Mouse (Mus musculus) cerebellum, adult 2 months (tissue): Measurements from ENCODE around the gene Jup. TPM values are rescaled to one million over a fixed set of nuclear protein-coding genes. Genes with fewer than 3 reads are reported as not detected.

ENCODE experiments used
- DNase-seq, 2 experiments: peaks; one replicate each; pipeline ENCODE4 v3.0.0; 2021
- H3K27ac ChIP-seq: fragments of 200-500 bp; 2 replicates; pipeline ENCODE4 v1.5.1; 2012; ENCODE audit warnings: low read length, control low read depth, inconsistent platforms; ENCODE audit not compliant: insufficient read depth
- H3K27me3 ChIP-seq: fragments of 200-500 bp; 2 replicates; pipeline ENCODE4 v1.6.1; 2012; ENCODE audit warnings: inconsistent platforms, mild to moderate bottlenecking, low read length, moderate library complexity; ENCODE audit not compliant: control insufficient read depth, insufficient read depth
- H3K4me1 ChIP-seq: fragments of 200-500 bp; 2 replicates; pipeline ENCODE4 v1.6.1; 2011; ENCODE audit warnings: low read length; ENCODE audit not compliant: control insufficient read depth, insufficient read depth
- H3K4me3 ChIP-seq: fragments of 200-500 bp; replicated peaks from 2 replicates; pipeline ENCODE3; 2011; ENCODE audit warnings: mild to moderate bottlenecking, low read depth, low read length, control low read depth; ENCODE audit not compliant: insufficient read depth
- CTCF ChIP-seq: fragments of 200-500 bp; IDR thresholded peaks from 2 replicates; pipeline ENCODE4 v1.5.1; 2011; ENCODE audit warnings: low read depth, mild to moderate bottlenecking, control low read depth, low read length, moderate library complexity, borderline replicate concordance; ENCODE audit not compliant: insufficient read depth
- POLR2A ChIP-seq: fragments of 200-500 bp; IDR thresholded peaks from 2 replicates; pipeline ENCODE4 v1.6.1; 2011; ENCODE audit warnings: low read length, control low read depth, borderline replicate concordance; ENCODE audit not compliant: insufficient read depth
- WGBS: fragments of 180-500 bp; shearing (Covaris S2); methylation state at CpG from one replicate; pipeline ENCODE4 v1.1.7; 2018; 5-methylcytosine and 5-hydroxymethylcytosine counted together
- polyA plus RNA-seq: library from polyadenylated mRNA; depleted of rRNA; stranded (reverse); fragments of >200 nt; gene quantifications from 2 replicates; pipeline ENCODE4 v1.2.3, GENCODE M21; 2012

Gene Jup
- polyA plus RNA-seq, 1 experiment, result 127 TPM

DNA sequence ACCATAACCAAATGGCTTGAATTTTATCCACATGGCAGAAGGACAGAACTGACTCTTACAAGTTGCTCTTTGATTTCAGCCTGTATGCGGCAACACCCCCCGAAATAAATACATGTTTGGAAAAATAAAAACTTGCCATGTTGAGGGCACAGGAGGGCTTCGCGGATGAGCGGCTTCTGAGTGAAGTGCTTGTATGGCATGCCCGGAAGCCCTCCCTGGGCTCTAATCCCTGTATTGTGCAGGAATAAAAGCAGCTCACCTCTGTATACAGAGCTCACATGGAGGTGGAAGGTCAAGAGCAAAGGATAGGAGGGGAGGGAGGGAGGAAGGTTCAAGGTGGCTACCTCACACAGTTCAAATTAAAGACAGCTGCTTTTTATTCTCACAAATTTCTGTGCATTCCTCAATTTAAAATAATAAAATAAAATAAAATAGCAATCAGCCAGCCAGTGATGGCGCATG, 5.6 kb downstream of the Jup start:
- Histone ChIP-seq H3K4me3 (no peak overlapping the region), H3K4me1 (peaks cover 62% of the 10 kb centered on the region), H3K27ac (no peak overlapping the region), H3K27me3 (no peaks in the 10 kb centered on the region)
- TF ChIP-seq POLR2A, result no peak
- WGBS, result 81% methylated on average over 7 of the region's 7 CpGs
- no peak for DNase-seq

DNA sequence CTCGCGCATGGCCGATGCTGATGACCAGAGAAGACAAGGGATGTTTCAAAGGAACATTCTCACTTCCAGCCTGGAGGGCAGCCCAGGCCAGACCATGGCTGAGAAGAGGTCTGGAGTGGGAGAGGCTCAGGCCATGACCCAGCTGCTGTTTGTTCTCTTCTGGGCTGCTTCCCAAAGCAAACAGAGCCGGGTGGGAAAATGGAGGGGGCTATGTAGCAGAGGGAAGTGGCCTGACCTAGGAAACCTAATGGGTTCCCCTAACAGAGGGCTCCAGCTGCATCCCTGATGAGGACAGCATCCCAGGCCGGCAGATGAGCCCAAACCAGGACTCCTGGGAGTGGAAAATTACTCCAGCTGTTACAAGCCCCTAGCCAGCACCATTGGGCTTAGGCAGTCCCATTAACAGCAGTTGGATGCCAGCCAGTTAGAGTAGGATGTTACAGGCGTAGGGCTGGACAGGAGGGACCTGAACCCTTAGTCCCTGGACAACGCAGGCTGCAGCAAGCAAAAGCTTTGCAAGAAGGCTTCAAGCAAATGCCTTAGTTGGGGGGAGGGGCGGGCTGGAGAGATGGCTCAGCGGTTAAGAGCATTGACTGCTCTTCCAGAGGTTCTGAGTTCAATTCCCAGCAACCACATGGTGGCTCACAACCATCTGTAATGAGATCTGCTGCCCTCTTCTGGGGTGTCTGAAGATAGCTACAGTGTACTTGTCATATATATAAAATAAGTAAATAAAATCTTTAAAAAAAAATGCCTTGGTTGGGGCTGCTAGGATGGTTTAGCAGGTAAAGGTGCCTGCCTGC, 6.3 kb downstream of the Jup start:
- Histone ChIP-seq H3K27me3 (no peaks in the 10 kb centered on the region), H3K4me1 (peaks cover 68% of the 10 kb centered on the region), H3K27ac (peak overlapping the region; percentile 45), H3K4me3 (no peak overlapping the region)
- TF ChIP-seq POLR2A, result no peak
- TF ChIP-seq CTCF, result no peak
- peak in 1 of 2 experiments; percentile 48 for DNase-seq
- 48% methylated on average over 9 of the region's 9 CpGs for WGBS

DNA sequence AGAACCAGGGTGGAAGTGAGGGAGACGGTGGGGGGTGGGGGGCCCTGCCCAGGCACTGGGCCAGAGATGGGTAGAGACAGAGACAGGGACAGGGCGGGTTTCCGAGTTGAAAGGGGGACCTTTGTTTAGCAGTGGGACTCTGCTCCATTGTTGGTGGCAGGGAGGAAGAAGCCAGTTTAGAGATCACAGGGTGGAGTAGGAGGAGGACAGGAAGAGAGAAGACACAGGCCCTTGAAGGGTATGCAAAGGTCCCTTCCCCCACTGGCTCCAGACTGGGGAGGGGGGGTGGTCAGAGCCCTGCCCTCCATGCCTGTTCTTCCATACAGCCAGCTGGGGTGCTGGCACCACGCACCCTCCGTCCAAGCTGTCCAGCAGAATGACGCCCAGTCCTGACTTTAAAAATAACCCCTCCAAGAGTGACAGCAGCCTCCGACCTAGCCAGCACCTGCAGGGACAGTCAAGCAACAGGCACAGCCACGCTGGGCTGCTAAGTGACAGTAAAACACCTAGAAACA, 7.6 kb downstream of the Jup start:
- TF ChIP-seq POLR2A (no peak), CTCF (no peak)
- Histone ChIP-seq H3K27me3 (no peaks in the 10 kb centered on the region), H3K4me3 (no peak overlapping the region), H3K27ac (peak overlapping the region; percentile 74), H3K4me1 (peaks cover 71% of the 10 kb centered on the region)
- peak; percentile 88 to 94 for DNase-seq
- 2% methylated on average over 8 of the region's 8 CpGs for WGBS

DNA sequence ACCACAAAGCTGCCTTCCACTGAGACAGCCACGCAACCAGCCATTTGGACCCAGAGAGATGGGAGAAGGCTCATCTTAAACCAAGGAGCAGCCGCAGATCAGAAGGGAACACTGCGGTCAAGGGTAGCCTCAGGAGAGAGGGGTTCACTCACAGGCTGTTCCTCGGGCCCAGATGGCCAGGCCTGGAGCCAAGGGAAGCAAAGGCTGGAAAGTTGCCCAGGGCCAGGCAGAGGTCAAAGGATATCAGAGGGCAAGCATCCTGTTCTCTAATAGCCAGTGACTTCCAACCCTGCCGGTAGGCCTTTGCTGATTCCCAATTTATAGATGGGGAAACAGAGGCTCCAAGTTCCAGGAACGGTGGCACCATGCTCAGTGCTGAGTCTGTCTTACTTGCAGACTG, 9.0 kb downstream of the Jup start:
- no peak for TF ChIP-seq CTCF
- no peak for TF ChIP-seq POLR2A
- 25% methylated on average over 6 of the region's 6 CpGs for WGBS
- Histone ChIP-seq H3K4me3 (no peak overlapping the region), H3K27me3 (no peaks in the 10 kb centered on the region), H3K27ac (peak overlapping the region; percentile 49; the same call in 1 of the 2 replicates), H3K4me1 (peaks cover 63% of the 10 kb centered on the region)
- DNase-seq, result peak; percentile 66 to 67

- Histone ChIP-seq H3K4me3 (peak overlapping the region; percentile 5), H3K27ac (peak overlapping the region; percentile 38; the same call in 1 of the 2 replicates), H3K4me1 (peaks cover 58% of the 10 kb centered on the region), H3K27me3 (no peaks in the 10 kb centered on the region)
- WGBS, result 54% methylated on average over 14 of the region's 14 CpGs
- no peak for DNase-seq
- TF ChIP-seq POLR2A, result no peak
- no peak for TF ChIP-seq CTCF
These were observed 9.8 kb downstream of the Jup start for GRCm38 (mm10) chr11:100387589-100388375.

DNA sequence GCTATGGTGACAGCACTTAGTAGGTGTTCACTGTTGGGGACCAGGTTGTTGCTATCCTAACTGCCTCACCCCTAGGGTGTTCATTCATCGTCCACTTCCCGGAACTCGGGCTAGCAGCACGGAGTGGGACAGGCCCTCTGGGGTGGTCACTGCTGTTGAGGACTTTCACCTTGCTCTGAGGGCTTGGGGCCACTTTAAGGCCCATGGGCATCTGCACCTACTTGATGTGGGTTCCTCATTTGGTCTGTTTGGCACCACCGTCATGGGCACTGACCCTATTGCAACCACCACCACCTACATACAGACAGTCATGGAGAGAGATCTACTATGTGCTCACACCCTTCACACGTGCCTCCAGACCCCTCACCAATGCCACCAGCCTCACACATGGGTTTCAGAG, 10.5 kb downstream of the Jup start:
- WGBS, result 84% methylated on average over 6 of the region's 6 CpGs
- H3K4me1 ChIP-seq, result peaks cover 52% of the 10 kb centered on the region
- H3K4me3 ChIP-seq, result no peak overlapping the region
- H3K27ac ChIP-seq, result no peak overlapping the region
- no peak for DNase-seq
- H3K27me3 ChIP-seq, result no peaks in the 10 kb centered on the region
- TF ChIP-seq POLR2A (no peak), CTCF (no peak)

GRCm38 (mm10) chr11:100386586-100386985, 11.0 kb downstream of the Jup start:
- Histone ChIP-seq H3K27ac (no peak overlapping the region), H3K4me3 (no peak overlapping the region), H3K4me1 (peaks cover 52% of the 10 kb centered on the region), H3K27me3 (no peaks in the 10 kb centered on the region)
- TF ChIP-seq POLR2A (no peak), CTCF (no peak)
- no peak for DNase-seq
- 70% methylated on average over 5 of the region's 5 CpGs for WGBS
